Mouse (Mus musculus): ENCODE measurements around the gene Mb21d2. TPM values are rescaled to one million over a fixed set of nuclear protein-coding genes. Genes with fewer than 3 reads are reported as not detected.

The Mb21d2 gene
- total RNA-seq (2023), result not detected

DNA sequence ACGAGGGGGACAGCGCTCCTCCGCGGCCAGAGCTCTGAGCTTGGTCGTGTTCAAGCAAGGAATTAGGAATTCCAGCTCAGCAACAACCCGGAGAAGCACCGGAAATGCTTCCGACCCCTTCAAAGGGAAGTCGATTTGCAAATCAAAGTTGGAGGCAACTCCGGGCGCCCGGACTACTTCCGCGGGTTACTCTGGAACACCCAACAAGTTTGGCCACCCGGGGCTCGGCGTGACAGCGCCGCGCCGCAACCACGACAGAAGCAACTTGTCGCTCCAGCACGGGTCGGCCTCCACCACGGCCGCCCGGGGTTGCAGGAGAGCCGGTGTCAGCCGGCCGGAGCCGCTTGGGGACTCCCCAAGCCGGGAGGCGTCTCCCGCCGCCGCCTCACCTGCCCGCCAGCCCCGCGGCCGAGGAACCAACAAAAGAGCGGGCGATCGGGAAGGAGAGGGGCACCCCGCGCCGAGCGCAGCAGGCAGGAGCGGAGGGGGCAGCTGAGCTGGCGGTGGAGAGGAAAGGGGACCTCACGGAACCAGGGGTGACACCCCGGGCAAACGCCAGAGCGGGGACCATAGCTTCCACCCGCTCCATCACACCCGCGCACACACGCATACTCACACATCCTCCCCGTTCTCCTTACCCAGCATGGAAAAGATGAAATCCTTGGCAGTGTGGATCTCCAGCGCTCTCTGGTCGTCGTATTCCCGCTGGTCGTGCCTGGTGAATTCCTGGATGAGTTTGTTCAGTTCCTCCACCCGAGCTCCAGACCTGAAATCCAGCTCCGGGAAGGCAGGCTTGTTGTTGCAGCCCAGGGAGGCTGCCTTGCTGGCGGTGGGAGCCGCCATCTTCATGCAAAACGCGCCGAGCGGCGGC lies at the start of gene Mb21d2:
Mb21d2 (minus strand) TSS at position 859 of the 871 bp plus-strand sequence.

Other genes starting within 250 kb of the Mb21d2 start
- gene Fgf12, start 176.6 kb downstream of the Mb21d2 start, total RNA-seq (2023), result not detected